In genomic region chr9:54682846-54683245, GRCm38 (mm10) we compare ENCODE assay signal across 24 mouse cellular contexts. TPM values are rescaled to one million over a fixed set of nuclear protein-coding genes. Genes with fewer than 3 reads are reported as not detected.
DNase-seq lines count a peak whose midpoint lies in the region; ATAC-seq and TF ChIP-seq lines count a peak whose summit lies in the region.
"Had no signal": no experiment of that assay in that cellular context is flagged by ENCODE, and none has a peak within 500 bp of the region (broad histone marks: within the 10 kb centered on the region; RNA-seq: fewer than 3 reads in every experiment).

No protein-coding gene starts in this region.

- TF ChIP-seq CTCF in midbrain, postnatal 0 days (IDR thresholded peaks at IDR 0.05) = no peak
- TF ChIP-seq CTCF in liver, postnatal 0 days (IDR thresholded peaks at IDR 0.05; ENCODE audit: low read depth) = no peak

- no peaks in the 10 kb centered on the region; the same call in 1 of the 2 replicates for H3K4me1 ChIP-seq in heart, embryonic 12.5 days (replicated peaks)
- no peaks in the 10 kb centered on the region for H3K4me1 ChIP-seq in midbrain, postnatal 0 days (ENCODE audit: insufficient read depth, low read length)
- no peaks in the 10 kb centered on the region for H3K4me1 ChIP-seq in midbrain, embryonic 14.5 days (ENCODE audit: control insufficient read depth, insufficient read depth, low read length)
- H3K4me1 ChIP-seq in liver, postnatal 0 days (ENCODE audit: insufficient read depth) = no peaks in the 10 kb centered on the region
- H3K4me1 ChIP-seq: embryonic facial prominence, embryonic 15.5 days; neural tube, embryonic 13.5 days; stomach, embryonic 15.5 days had no signal

- no peak for TF ChIP-seq EP300 in liver, postnatal 0 days (IDR thresholded peaks at IDR 0.05; ENCODE audit: low read depth)

- 70% methylated on average over 2 of the region's 4 CpGs for WGBS in heart, embryonic 12.5 days
- WGBS in midbrain, postnatal 0 days = 62% methylated on average over 2 of the region's 4 CpGs
- WGBS in midbrain, embryonic 14.5 days = 83% methylated on average over 4 of the region's 4 CpGs
- WGBS in liver, postnatal 0 days (ENCODE audit: insufficient replicate concordance) = 39% methylated on average over 2 of the region's 4 CpGs

- ATAC-seq in heart, embryonic 12.5 days (ENCODE audit: insufficient number of reproducible peaks, low FRiP score) = no peak
- ATAC-seq in midbrain, postnatal 0 days (ENCODE audit: low FRiP score) = no peak
- no peak for ATAC-seq in midbrain, embryonic 14.5 days (ENCODE audit: low FRiP score, low TSS enrichment)
- no peak for ATAC-seq in liver, postnatal 0 days

- H3K9ac ChIP-seq in heart, embryonic 12.5 days = no peak overlapping the region
- no peak overlapping the region for H3K9ac ChIP-seq in midbrain, postnatal 0 days (replicated peaks; ENCODE audit: low read length, poor library complexity, severe bottlenecking)
- H3K9ac ChIP-seq in midbrain, embryonic 14.5 days (replicated peaks; ENCODE audit: low read length) = no peak overlapping the region
- H3K9ac ChIP-seq in liver, postnatal 0 days (replicated peaks) = no peak overlapping the region
- H3K9ac ChIP-seq: embryonic facial prominence, embryonic 15.5 days; heart, embryonic 15.5 days; neural tube, embryonic 13.5 days; stomach, embryonic 15.5 days had no signal

- no peaks in the 10 kb centered on the region for H3K36me3 ChIP-seq in heart, embryonic 12.5 days
- H3K36me3 ChIP-seq in midbrain, postnatal 0 days (ENCODE audit: insufficient read depth, low read length) = no peaks in the 10 kb centered on the region
- H3K36me3 ChIP-seq in midbrain, embryonic 14.5 days (ENCODE audit: control insufficient read depth, insufficient read depth, low read length) = no peaks in the 10 kb centered on the region
- no peaks in the 10 kb centered on the region for H3K36me3 ChIP-seq in liver, postnatal 0 days (replicated peaks; ENCODE audit: insufficient read depth, low read length)
- H3K36me3 ChIP-seq: embryonic facial prominence, embryonic 15.5 days; heart, embryonic 15.5 days; hindbrain, embryonic 10.5 days; neural tube, embryonic 13.5 days; stomach, embryonic 15.5 days had no signal

- 0 out of 2 replicates have a peak, but pooled peaks cover 12% of the 10 kb centered on the region for H3K27me3 ChIP-seq in heart, embryonic 12.5 days (replicated peaks)
- no peaks in the 10 kb centered on the region for H3K27me3 ChIP-seq in midbrain, postnatal 0 days (ENCODE audit: insufficient read depth, low read length)
- no peaks in the 10 kb centered on the region for H3K27me3 ChIP-seq in midbrain, embryonic 14.5 days (ENCODE audit: control insufficient read depth, insufficient read depth, low read length)
- H3K27me3 ChIP-seq in liver, postnatal 0 days (ENCODE audit: insufficient read depth, low read length) = 0 out of 2 replicates have a peak, but pooled peaks cover under 1% of the 10 kb centered on the region
- H3K27me3 ChIP-seq: CH12.LX; embryonic facial prominence, embryonic 15.5 days; heart, embryonic 15.5 days; neural tube, embryonic 13.5 days; stomach, embryonic 15.5 days had no signal

- H3K4me3 ChIP-seq in heart, embryonic 12.5 days = no peak overlapping the region
- H3K4me3 ChIP-seq in midbrain, postnatal 0 days (ENCODE audit: low read depth, low read length) = no peak overlapping the region
- H3K4me3 ChIP-seq in midbrain, embryonic 14.5 days (replicated peaks; ENCODE audit: low read depth, low read length) = no peak overlapping the region
- H3K4me3 ChIP-seq in liver, postnatal 0 days (ENCODE audit: low read depth, low read length) = no peak overlapping the region
- H3K4me3 ChIP-seq: embryonic facial prominence, embryonic 15.5 days; heart, adult 2 months; heart, embryonic 15.5 days; hindbrain, embryonic 10.5 days; layer of hippocampus, adult 2 months; neural tube, embryonic 13.5 days; stomach, embryonic 15.5 days had no signal

- H3K4me2 ChIP-seq in heart, embryonic 12.5 days = no peak overlapping the region
- H3K4me2 ChIP-seq in midbrain, postnatal 0 days (ENCODE audit: low read depth, low read length, poor library complexity, severe bottlenecking) = no peak overlapping the region
- no peak overlapping the region for H3K4me2 ChIP-seq in midbrain, embryonic 14.5 days (ENCODE audit: low read length)
- H3K4me2 ChIP-seq in liver, postnatal 0 days (ENCODE audit: low read depth, low read length) = no peak overlapping the region
- H3K4me2 ChIP-seq: embryonic facial prominence, embryonic 15.5 days; heart, embryonic 15.5 days; midbrain, embryonic 11.5 days; neural tube, embryonic 13.5 days; stomach, embryonic 15.5 days had no signal

- no peaks in the 10 kb centered on the region for H3K9me3 ChIP-seq in heart, embryonic 12.5 days (replicated peaks)
- H3K9me3 ChIP-seq in midbrain, postnatal 0 days (ENCODE audit: low read length) = no peaks in the 10 kb centered on the region
- no peaks in the 10 kb centered on the region for H3K9me3 ChIP-seq in midbrain, embryonic 14.5 days (ENCODE audit: control insufficient read depth, low read length)
- H3K9me3 ChIP-seq in liver, postnatal 0 days (ENCODE audit: low read length) = no peaks in the 10 kb centered on the region
- H3K9me3 ChIP-seq: embryonic facial prominence, embryonic 15.5 days; heart, embryonic 15.5 days; hindbrain, embryonic 10.5 days; neural tube, embryonic 13.5 days; stomach, embryonic 15.5 days had no signal

- H3K27ac ChIP-seq in heart, embryonic 12.5 days (ENCODE audit: poor library complexity, severe bottlenecking) = no peak overlapping the region
- H3K27ac ChIP-seq in midbrain, postnatal 0 days (ENCODE audit: low read depth, low read length) = no peak overlapping the region
- H3K27ac ChIP-seq in midbrain, embryonic 14.5 days (replicated peaks; ENCODE audit: low read depth, low read length) = no peak overlapping the region
- no peak overlapping the region for H3K27ac ChIP-seq in liver, postnatal 0 days (ENCODE audit: low read depth)
- H3K27ac ChIP-seq: embryonic facial prominence, embryonic 15.5 days; heart, adult 2 months; heart, embryonic 15.5 days; hindbrain, embryonic 10.5 days; layer of hippocampus, adult 2 months; neural tube, embryonic 13.5 days; stomach, embryonic 15.5 days had no signal

- DNase-seq in heart, adult 11 months = peak; percentile 70
- DNase-seq in midbrain, postnatal 0 days (ENCODE audit: low spot score) = peak; percentile 62
- no peak for DNase-seq in midbrain, embryonic 14.5 days
- peak; percentile 51 for DNase-seq in cerebellum, adult 8-10 months
- no peak for DNase-seq in liver, postnatal 0 days
- no peak for DNase-seq in thymus, postnatal 10 days (ENCODE audit: low spot score in 2 of 2)
- DNase-seq in neural tube, embryonic 10.5 days (ENCODE audit: extremely low spot score, low spot score) = no peak
- DNase-seq: adrenal gland, postnatal 36 days; gastrocnemius, postnatal 14 days; heart, adult 2 months; kidney, adult 8-10 months; kidney, postnatal 14 days; liver; lung, postnatal 4 days; thymus, adult 18-20 months had no signal

RNA-seq across cellular contexts. Expression of gene Dnaja4, which starts 15.8 kb away (rescaled TPM):
- polyA plus RNA-seq in heart, embryonic 12.5 days (2016; fragmentation: Nextera tagmentation; extraction: Ambion mirVana) = 29.0 and 31.1 TPM in 2 replicates
- total RNA-seq in midbrain, postnatal 0 days (2014; rRNA removed) = 5.4 and 7.7 TPM in 2 replicates
- polyA plus RNA-seq in midbrain, postnatal 0 days (2015; fragmentation: Nextera tagmentation; extraction: Ambion mirVana) = 6.7 and 8.0 TPM in 2 replicates
- polyA plus RNA-seq in midbrain, embryonic 14.5 days (2014; fragmentation: Nextera tagmentation; extraction: Ambion mirVana) = 5.0 TPM in 2 replicates
- 6.0 and 6.8 TPM in 2 replicates for polyA plus RNA-seq in liver, postnatal 0 days (2015; fragmentation: Nextera tagmentation; extraction: Ambion mirVana)

RNA-seq across cellular contexts. Expression of gene Acsbg1, which starts 21.2 kb away (rescaled TPM):
- 0.20 TPM in 1 of 2 replicates, not detected in the other for polyA plus RNA-seq in heart, embryonic 12.5 days (2016; fragmentation: Nextera tagmentation; extraction: Ambion mirVana)
- 54.7 and 69.9 TPM in 2 replicates for total RNA-seq in midbrain, postnatal 0 days (2014; rRNA removed)
- 42.8 and 49.7 TPM in 2 replicates for polyA plus RNA-seq in midbrain, postnatal 0 days (2015; fragmentation: Nextera tagmentation; extraction: Ambion mirVana)
- polyA plus RNA-seq in midbrain, embryonic 14.5 days (2014; fragmentation: Nextera tagmentation; extraction: Ambion mirVana) = 14.7 and 16.8 TPM in 2 replicates
- polyA plus RNA-seq in liver, postnatal 0 days (2015; fragmentation: Nextera tagmentation; extraction: Ambion mirVana) = 0.12 and 0.13 TPM in 2 replicates
- polyA plus RNA-seq: heart, embryonic 15.5 days had no signal

RNA-seq across cellular contexts. Expression of gene Wdr61, which starts 51.5 kb away (rescaled TPM):
- polyA plus RNA-seq in heart, embryonic 12.5 days (2016; fragmentation: Nextera tagmentation; extraction: Ambion mirVana) = 99.5 and 101 TPM in 2 replicates
- 43.7 and 47.3 TPM in 2 replicates for total RNA-seq in midbrain, postnatal 0 days (2014; rRNA removed)
- polyA plus RNA-seq in midbrain, postnatal 0 days (2015; fragmentation: Nextera tagmentation; extraction: Ambion mirVana) = 83.9 and 86.3 TPM in 2 replicates
- polyA plus RNA-seq in midbrain, embryonic 14.5 days (2014; fragmentation: Nextera tagmentation; extraction: Ambion mirVana) = 111 and 114 TPM in 2 replicates
- 72.1 and 75.4 TPM in 2 replicates for polyA plus RNA-seq in liver, postnatal 0 days (2015; fragmentation: Nextera tagmentation; extraction: Ambion mirVana)

Comparison
In these comparisons a context has a peak if more than half of its experiments do, and no peak if none do; other contexts are left out.
1. DNase-seq: peak in heart, adult 11 months (single experiment), midbrain, postnatal 0 days (single experiment) and cerebellum, adult 8-10 months (single experiment); none in midbrain, embryonic 14.5 days (single experiment), liver, postnatal 0 days (single experiment), thymus, postnatal 10 days (0 of 2) and neural tube, embryonic 10.5 days (single experiment).
2. RNA of gene Acsbg1, which starts 21.2 kb away (polyA plus RNA-seq): 42.8 to 49.7 TPM in midbrain, postnatal 0 days and 14.7 to 16.8 TPM in midbrain, embryonic 14.5 days; 0.20 TPM in heart, embryonic 12.5 days and 0.12 to 0.13 TPM in liver, postnatal 0 days; every median in the first group is over 10 times any median in the second.